Mouse (Mus musculus): ENCODE results near the gene Mpzl3. TPM values are rescaled to one million over a fixed set of nuclear protein-coding genes. Genes with fewer than 3 reads are reported as not detected.

The Mpzl3 gene
- 4.2 and 4.6 TPM in 2 replicates for polyA plus RNA-seq (2016; fragmentation: Nextera tagmentation; extraction: Ambion mirVana)

DNA sequence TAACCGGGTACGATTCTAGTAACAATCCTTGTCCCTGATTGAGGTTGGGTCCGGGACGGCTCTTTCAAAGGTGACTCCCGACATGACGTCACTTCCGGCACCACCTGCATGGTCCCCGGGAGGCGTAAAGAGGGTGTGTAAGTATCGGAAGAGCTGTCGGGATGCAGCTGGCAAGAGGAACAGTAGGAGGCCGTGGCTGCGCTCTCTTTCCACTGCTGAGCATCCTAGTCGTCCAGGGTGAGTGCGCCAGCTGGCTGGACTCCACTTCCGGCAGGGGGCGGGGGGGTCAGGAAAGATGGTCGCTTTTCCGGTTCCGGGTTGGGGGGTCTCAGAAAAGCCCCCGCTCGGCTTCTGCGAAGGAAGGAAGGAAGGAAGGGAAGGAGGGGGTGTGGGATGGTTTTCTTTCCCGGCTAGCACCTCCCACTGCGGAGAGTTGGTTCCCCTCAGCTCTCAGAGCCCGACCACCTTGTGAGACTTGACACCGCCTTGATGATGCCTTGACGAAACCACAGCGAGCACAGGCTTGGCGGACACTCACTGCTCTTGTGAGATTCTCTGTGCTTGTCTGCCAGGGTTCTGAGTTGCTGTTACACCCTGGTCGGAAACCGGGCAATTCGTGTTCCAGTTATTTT is at the start of gene Mpzl3:
Gene Mpzl3 (plus strand): TSS at position 105 of the 632 bp plus-strand sequence.
- H3K27me3 ChIP-seq (ENCODE audit: low read depth, poor library complexity, severe bottlenecking), result no peaks in the 10 kb centered on the region
- H3K27ac ChIP-seq, result peak within 1 kb of the TSS; percentile 94
- WGBS, result under 1% methylated on average over 33 of the region's 33 CpGs
- H3K36me3 ChIP-seq, result 0 out of 2 replicates have a peak, but pooled peaks cover 2% of the 10 kb centered on the region
- H3K4me1 ChIP-seq, result peaks cover 21% of the 10 kb centered on the region
- peak; percentile 94 for DNase-seq (ENCODE audit: low spot score)
- H3K9me3 ChIP-seq (replicated peaks), result no peaks in the 10 kb centered on the region
- peak within 1 kb of the TSS; percentile 68 for H3K4me3 ChIP-seq

DNA sequence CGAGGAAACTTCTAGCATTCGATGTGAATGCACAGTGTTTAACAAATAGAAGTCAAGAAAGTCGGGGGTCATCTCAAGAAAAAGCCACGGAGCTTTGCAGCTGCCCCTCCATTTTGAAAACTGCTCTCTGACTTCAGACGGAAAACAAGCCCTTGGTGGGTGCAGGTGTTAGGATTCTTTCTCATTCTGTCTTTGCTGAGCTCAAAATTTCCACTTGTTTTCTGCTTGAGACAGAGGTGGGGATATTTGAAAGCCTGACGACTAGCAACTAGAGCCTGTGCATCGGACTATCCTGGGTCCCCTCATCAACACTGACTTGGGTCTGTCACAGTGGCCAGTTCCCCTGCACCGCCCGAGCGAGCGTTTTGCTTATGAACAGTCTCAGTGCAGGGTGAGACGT is 47.6 kb upstream of the Mpzl3 start:
- 80% methylated on average over 12 of the region's 12 CpGs for WGBS

DNA sequence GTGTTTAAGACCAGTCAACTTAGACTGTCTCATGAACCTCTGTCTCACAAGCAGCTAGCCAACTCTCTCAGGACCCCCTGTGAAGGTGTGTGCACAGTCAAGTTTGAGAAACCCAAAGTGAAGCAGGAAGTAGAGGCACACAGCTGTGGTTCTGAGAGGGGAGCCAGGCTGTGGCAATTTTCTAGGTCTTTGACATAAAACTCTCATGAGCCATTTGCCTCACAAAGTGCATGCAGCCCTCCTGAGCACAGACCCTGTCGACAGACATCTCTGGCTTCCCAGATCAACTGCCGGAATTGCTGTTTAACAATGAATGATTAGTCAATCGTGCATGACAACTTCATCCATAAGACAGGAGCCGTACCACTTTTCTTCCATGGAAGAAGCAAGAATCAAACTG is 46.6 kb upstream of the Mpzl3 start:
- Histone ChIP-seq H3K36me3 (no peaks in the 10 kb centered on the region), H3K4me3 (no peak overlapping the region), H3K27ac (no peak overlapping the region), H3K27me3 (ENCODE audit: low read depth, poor library complexity, severe bottlenecking) (0 out of 2 replicates have a peak, but pooled peaks cover 6% of the 10 kb centered on the region), H3K4me1 (no peaks in the 10 kb centered on the region), H3K9me3 (replicated peaks) (no peaks in the 10 kb centered on the region)
- WGBS, result 89% methylated on average over 4 of the region's 4 CpGs
- DNase-seq (ENCODE audit: low spot score), result no peak

More for the DNA sequence above, 47.6 kb upstream of the Mpzl3 start:
- Histone ChIP-seq H3K4me1 (no peaks in the 10 kb centered on the region), H3K27ac (no peak overlapping the region), H3K27me3 (ENCODE audit: low read depth, poor library complexity, severe bottlenecking) (0 out of 2 replicates have a peak, but pooled peaks cover 6% of the 10 kb centered on the region), H3K4me3 (no peak overlapping the region), H3K9me3 (replicated peaks) (no peaks in the 10 kb centered on the region), H3K36me3 (no peaks in the 10 kb centered on the region)
- DNase-seq (ENCODE audit: low spot score), result no peak

- Histone ChIP-seq H3K4me1 (no peaks in the 10 kb centered on the region), H3K36me3 (no peaks in the 10 kb centered on the region), H3K4me3 (no peak within 1 kb of the TSS), H3K9me3 (replicated peaks) (no peaks in the 10 kb centered on the region), H3K27me3 (ENCODE audit: low read depth, poor library complexity, severe bottlenecking) (0 out of 2 replicates have a peak, but pooled peaks cover 6% of the 10 kb centered on the region), H3K27ac (no peak within 1 kb of the TSS)
- no peak for DNase-seq (ENCODE audit: low spot score)
- 88% methylated on average over 19 of the region's 19 CpGs for WGBS
Measured at GRCm38 (mm10) chr9:45009180-45010078, 45.6 kb upstream of the Mpzl3 start, which contains the start of gene Cd3e. Gene Cd3e, minus strand, starts transcription at chr9:45009627.

- WGBS, result 74% methylated on average over 4 of the region's 4 CpGs
- Histone ChIP-seq H3K36me3 (no peaks in the 10 kb centered on the region), H3K4me3 (no peak overlapping the region), H3K4me1 (no peaks in the 10 kb centered on the region), H3K27ac (no peak overlapping the region), H3K27me3 (ENCODE audit: low read depth, poor library complexity, severe bottlenecking) (0 out of 2 replicates have a peak, but pooled peaks cover 6% of the 10 kb centered on the region), H3K9me3 (replicated peaks) (no peaks in the 10 kb centered on the region)
- DNase-seq (ENCODE audit: low spot score), result no peak
Measured at GRCm38 (mm10) chr9:45010461-45010860, 44.5 kb upstream of the Mpzl3 start.

GRCm38 (mm10) chr9:45011291-45011690 is 43.7 kb upstream of the Mpzl3 start:
- H3K9me3 ChIP-seq (replicated peaks), result no peaks in the 10 kb centered on the region
- no peak overlapping the region for H3K4me3 ChIP-seq
- 58% methylated on average over 6 of the region's 6 CpGs for WGBS
- DNase-seq (ENCODE audit: low spot score), result no peak
- H3K27me3 ChIP-seq (ENCODE audit: low read depth, poor library complexity, severe bottlenecking), result 0 out of 2 replicates have a peak, but pooled peaks cover 6% of the 10 kb centered on the region
- no peaks in the 10 kb centered on the region for H3K4me1 ChIP-seq
- H3K36me3 ChIP-seq, result no peaks in the 10 kb centered on the region
- H3K27ac ChIP-seq, result no peak overlapping the region

- Histone ChIP-seq H3K4me3 (no peak overlapping the region), H3K36me3 (no peaks in the 10 kb centered on the region), H3K4me1 (no peaks in the 10 kb centered on the region), H3K27me3 (ENCODE audit: low read depth, poor library complexity, severe bottlenecking) (0 out of 2 replicates have a peak, but pooled peaks cover 6% of the 10 kb centered on the region), H3K27ac (no peak overlapping the region), H3K9me3 (replicated peaks) (no peaks in the 10 kb centered on the region)
- no peak for DNase-seq (ENCODE audit: low spot score)
- 50% methylated on average over 2 of the region's 2 CpGs for WGBS
Measured at GRCm38 (mm10) chr9:45014879-45015278, 40.1 kb upstream of the Mpzl3 start.

GRCm38 (mm10) chr9:45015841-45016240 is 39.1 kb upstream of the Mpzl3 start:
- Histone ChIP-seq H3K9me3 (replicated peaks) (no peaks in the 10 kb centered on the region), H3K27ac (no peak overlapping the region), H3K4me1 (no peaks in the 10 kb centered on the region), H3K27me3 (ENCODE audit: low read depth, poor library complexity, severe bottlenecking) (0 out of 2 replicates have a peak, but pooled peaks cover 6% of the 10 kb centered on the region), H3K36me3 (no peaks in the 10 kb centered on the region), H3K4me3 (no peak overlapping the region)
- 69% methylated on average over 3 of the region's 3 CpGs for WGBS
- no peak for DNase-seq (ENCODE audit: low spot score)

GRCm38 (mm10) chr9:45018031-45018430 is 37.0 kb upstream of the Mpzl3 start:
- no peaks in the 10 kb centered on the region for H3K27me3 ChIP-seq (ENCODE audit: low read depth, poor library complexity, severe bottlenecking)
- no peaks in the 10 kb centered on the region for H3K9me3 ChIP-seq (replicated peaks)
- no peak overlapping the region for H3K4me3 ChIP-seq
- no peak overlapping the region for H3K27ac ChIP-seq
- H3K4me1 ChIP-seq, result no peaks in the 10 kb centered on the region
- WGBS, result 85% methylated on average over 11 of the region's 11 CpGs
- H3K36me3 ChIP-seq, result no peaks in the 10 kb centered on the region
- DNase-seq (ENCODE audit: low spot score), result no peak

- Histone ChIP-seq H3K36me3 (no peaks in the 10 kb centered on the region), H3K9me3 (replicated peaks) (no peaks in the 10 kb centered on the region), H3K27ac (no peak overlapping the region), H3K27me3 (ENCODE audit: low read depth, poor library complexity, severe bottlenecking) (no peaks in the 10 kb centered on the region), H3K4me1 (no peaks in the 10 kb centered on the region), H3K4me3 (no peak overlapping the region)
- WGBS, result 16% methylated on average over 3 of the region's 3 CpGs
- peak; percentile 75 for DNase-seq (ENCODE audit: low spot score)
Measured at GRCm38 (mm10) chr9:45022800-45023199, 32.2 kb upstream of the Mpzl3 start.

- peaks cover under 1% of the 10 kb centered on the region; the same call in 1 of the 2 replicates for H3K27me3 ChIP-seq (ENCODE audit: low read depth, poor library complexity, severe bottlenecking)
- 67% methylated on average over 3 of the region's 3 CpGs for WGBS
Measured at GRCm38 (mm10) chr9:45023638-45024037, 31.3 kb upstream of the Mpzl3 start.

GRCm38 (mm10) chr9:45024187-45024586 is 30.8 kb upstream of the Mpzl3 start:
- DNase-seq (ENCODE audit: low spot score), result no peak
- peaks cover 5% of the 10 kb centered on the region; the same call in 1 of the 2 replicates for H3K27me3 ChIP-seq (ENCODE audit: low read depth, poor library complexity, severe bottlenecking)
- WGBS, result 77% methylated on average over 2 of the region's 2 CpGs

More at GRCm38 (mm10) chr9:45023638-45024037, 31.3 kb upstream of the Mpzl3 start:
- no peaks in the 10 kb centered on the region for H3K36me3 ChIP-seq
- H3K27ac ChIP-seq, result no peak overlapping the region
- no peak overlapping the region for H3K4me3 ChIP-seq
- no peaks in the 10 kb centered on the region for H3K4me1 ChIP-seq
- no peaks in the 10 kb centered on the region for H3K9me3 ChIP-seq (replicated peaks)
- no peak for DNase-seq (ENCODE audit: low spot score)

GRCm38 (mm10) chr9:45027376-45027775 is 27.6 kb upstream of the Mpzl3 start:
- Histone ChIP-seq H3K4me1 (no peaks in the 10 kb centered on the region), H3K27ac (no peak overlapping the region), H3K9me3 (replicated peaks) (no peaks in the 10 kb centered on the region), H3K4me3 (no peak overlapping the region), H3K27me3 (ENCODE audit: low read depth, poor library complexity, severe bottlenecking) (peaks cover 11% of the 10 kb centered on the region), H3K36me3 (no peaks in the 10 kb centered on the region)
- no peak for DNase-seq (ENCODE audit: low spot score)
- WGBS, result 74% methylated on average over 8 of the region's 8 CpGs

More at GRCm38 (mm10) chr9:45024187-45024586, 30.8 kb upstream of the Mpzl3 start:
- H3K4me3 ChIP-seq, result no peak overlapping the region
- no peaks in the 10 kb centered on the region for H3K9me3 ChIP-seq (replicated peaks)
- no peak overlapping the region for H3K27ac ChIP-seq
- H3K4me1 ChIP-seq, result no peaks in the 10 kb centered on the region
- no peaks in the 10 kb centered on the region for H3K36me3 ChIP-seq
